Mouse (Mus musculus): ENCODE data around the gene Ppcdc. TPM values are rescaled to one million over a fixed set of nuclear protein-coding genes. Genes with fewer than 3 reads are reported as not detected.

The Ppcdc gene
- polyA plus RNA-seq, 1 experiment from 2014 or later, result 29.5 TPM

DNA sequence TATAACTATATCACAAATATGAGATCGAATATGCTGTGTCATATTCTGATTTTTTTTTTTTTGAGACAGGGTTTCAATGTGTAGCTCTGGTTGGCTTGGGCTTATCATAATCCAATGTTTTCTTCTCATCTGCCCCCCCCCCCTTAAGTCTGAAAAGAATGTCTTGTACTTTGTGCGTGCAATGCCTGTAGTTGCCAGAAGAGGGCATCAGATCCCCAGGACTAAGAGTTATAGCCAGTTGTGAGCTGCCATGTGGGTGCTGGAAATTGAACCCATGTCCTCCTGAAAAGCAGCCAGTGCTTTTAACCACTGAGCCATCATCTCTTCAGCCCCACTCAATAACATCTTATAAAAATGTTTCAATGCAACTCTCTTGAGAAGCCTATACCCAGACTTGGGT is 19.8 kb upstream of the Ppcdc start:
- H3K36me3 ChIP-seq (ENCODE audit: control insufficient read depth, insufficient read depth, low read length), result no peaks in the 10 kb centered on the region; the same call in 1 of the 2 replicates
- WGBS, result 90% methylated on average over 2 of the region's 2 CpGs
- H3K27me3 ChIP-seq (ENCODE audit: control insufficient read depth, insufficient read depth, low read length), result no peaks in the 10 kb centered on the region
- H3K4me3 ChIP-seq (ENCODE audit: low read depth, low read length), result no peak overlapping the region
- ATAC-seq (replicated peaks; ENCODE audit: low FRiP score) (no peak), DNase-seq (ENCODE audit: low spot score) (no peak)
- no peaks in the 10 kb centered on the region for H3K9me3 ChIP-seq (ENCODE audit: control insufficient read depth, low read length)
- H3K4me1 ChIP-seq (replicated peaks; ENCODE audit: control insufficient read depth, insufficient read depth, low read length), result no peaks in the 10 kb centered on the region
- H3K27ac ChIP-seq (ENCODE audit: low read depth, low read length), result no peak overlapping the region
- H3K4me2 ChIP-seq (ENCODE audit: low read depth, low read length, severe bottlenecking), result no peak overlapping the region
- H3K9ac ChIP-seq (ENCODE audit: low read length), result no peak overlapping the region

DNA sequence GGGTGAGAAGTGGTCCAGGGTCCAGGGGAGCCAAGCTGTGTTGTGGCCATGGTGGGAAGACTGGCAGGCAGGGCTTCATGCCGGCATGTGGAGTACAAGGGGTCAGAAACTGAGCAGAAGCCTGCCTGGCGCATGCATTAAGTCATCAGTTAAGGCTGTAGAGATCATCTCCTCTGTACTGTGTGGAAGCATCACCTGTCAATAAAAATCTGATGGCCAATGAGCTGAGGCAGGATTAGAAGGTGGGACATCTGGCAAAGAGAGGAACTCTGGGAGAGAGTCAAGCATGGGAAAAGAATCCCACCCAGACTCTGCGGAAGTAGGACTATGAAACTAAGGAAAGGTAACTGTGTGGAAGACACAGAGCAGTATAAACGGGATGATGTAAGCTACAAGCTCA is 13.6 kb upstream of the Ppcdc start:
- DNase-seq (ENCODE audit: low spot score), result no peak
- WGBS, result 88% methylated on average over 4 of the region's 4 CpGs
- no peaks in the 10 kb centered on the region for H3K4me1 ChIP-seq (replicated peaks; ENCODE audit: control insufficient read depth, insufficient read depth, low read length)

DNA sequence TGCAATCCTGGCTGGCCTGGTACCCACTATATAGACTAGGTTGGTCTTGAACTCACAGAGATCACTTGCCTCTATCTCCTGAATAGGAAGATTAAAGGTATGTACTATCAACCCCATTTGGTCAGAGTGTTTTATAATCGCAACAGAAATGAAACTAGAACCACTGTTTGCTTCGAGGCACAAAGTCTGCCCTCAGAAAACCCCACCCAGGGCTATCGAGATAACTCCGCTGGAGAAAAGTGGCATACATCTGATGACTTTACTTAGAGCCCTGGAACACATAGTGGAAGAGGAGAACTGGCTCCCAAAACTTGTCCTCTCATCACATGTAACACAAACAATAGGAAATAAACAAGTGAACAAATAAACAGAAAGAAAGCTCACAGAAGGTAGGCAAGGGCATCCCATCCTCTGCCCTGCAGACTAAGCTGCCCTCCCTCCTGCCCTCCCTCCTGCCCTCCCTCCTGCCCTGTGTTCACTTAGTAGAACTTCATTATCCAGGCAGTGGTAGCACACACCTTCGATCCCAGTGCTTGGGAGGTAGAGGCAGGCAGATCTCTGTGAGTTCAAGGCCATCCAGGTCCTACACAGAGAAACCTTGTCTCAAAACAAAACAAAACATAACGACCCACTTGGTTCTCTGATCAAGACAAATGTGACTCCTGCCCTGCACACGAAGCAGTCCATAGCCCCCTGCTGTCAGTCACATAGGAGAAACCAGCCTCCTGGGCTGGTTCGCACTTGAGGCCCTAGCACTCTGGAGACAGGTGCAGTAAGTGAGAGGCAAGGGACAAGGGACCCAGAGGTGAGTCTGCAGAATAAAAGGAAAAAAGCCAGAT is 12.9 kb upstream of the Ppcdc start:
- no peaks in the 10 kb centered on the region for H3K9me3 ChIP-seq (ENCODE audit: control insufficient read depth, low read length)
- DNase-seq (ENCODE audit: low spot score), result no peak
- no peak overlapping the region for H3K9ac ChIP-seq (ENCODE audit: low read length)
- ATAC-seq (replicated peaks; ENCODE audit: low FRiP score), result no peak
- no peak overlapping the region for H3K4me2 ChIP-seq (ENCODE audit: low read depth, low read length, severe bottlenecking)
- no peak overlapping the region for H3K27ac ChIP-seq (ENCODE audit: low read depth, low read length)
- no peaks in the 10 kb centered on the region for H3K4me1 ChIP-seq (replicated peaks; ENCODE audit: control insufficient read depth, insufficient read depth, low read length)
- no peaks in the 10 kb centered on the region; the same call in 1 of the 2 replicates for H3K36me3 ChIP-seq (ENCODE audit: control insufficient read depth, insufficient read depth, low read length)
- H3K4me3 ChIP-seq (ENCODE audit: low read depth, low read length), result no peak overlapping the region
- H3K27me3 ChIP-seq (ENCODE audit: control insufficient read depth, insufficient read depth, low read length), result no peaks in the 10 kb centered on the region
- WGBS, result 87% methylated on average over 8 of the region's 8 CpGs

More for the DNA sequence above, 13.6 kb upstream of the Ppcdc start:
- H3K9ac ChIP-seq (ENCODE audit: low read length), result no peak overlapping the region
- ATAC-seq (replicated peaks; ENCODE audit: low FRiP score), result no peak
- H3K36me3 ChIP-seq (ENCODE audit: control insufficient read depth, insufficient read depth, low read length), result no peaks in the 10 kb centered on the region; the same call in 1 of the 2 replicates
- H3K27ac ChIP-seq (ENCODE audit: low read depth, low read length), result no peak overlapping the region
- H3K4me3 ChIP-seq (ENCODE audit: low read depth, low read length), result no peak overlapping the region
- H3K27me3 ChIP-seq (ENCODE audit: control insufficient read depth, insufficient read depth, low read length), result no peaks in the 10 kb centered on the region
- no peaks in the 10 kb centered on the region for H3K9me3 ChIP-seq (ENCODE audit: control insufficient read depth, low read length)
- H3K4me2 ChIP-seq (ENCODE audit: low read depth, low read length, severe bottlenecking), result no peak overlapping the region

DNA sequence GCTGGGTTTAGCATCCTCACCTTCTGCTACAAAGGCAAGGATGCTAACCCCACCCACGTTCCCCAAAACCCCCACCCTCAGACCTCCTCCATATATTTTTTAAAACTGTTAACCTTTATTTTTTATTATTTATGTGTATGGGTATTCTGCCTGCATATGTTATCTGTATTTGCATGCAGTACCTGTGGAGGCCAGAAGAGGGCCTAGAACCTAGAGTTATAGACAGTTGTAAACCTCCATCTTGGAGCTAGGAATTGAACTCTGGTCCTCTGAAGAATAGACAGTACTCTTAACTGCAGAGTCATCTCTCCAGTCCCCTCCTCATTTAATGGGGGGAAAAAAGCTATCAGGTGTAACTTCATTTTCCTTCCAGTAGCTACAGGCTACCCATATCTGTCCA is 9.8 kb upstream of the Ppcdc start:
- H3K27me3 ChIP-seq (ENCODE audit: control insufficient read depth, insufficient read depth, low read length), result no peaks in the 10 kb centered on the region
- no peak for ATAC-seq (replicated peaks; ENCODE audit: low FRiP score)
- WGBS, result 67% methylated on average over 1 of the region's 1 CpGs
- H3K4me3 ChIP-seq (ENCODE audit: low read depth, low read length), result no peak overlapping the region
- H3K9ac ChIP-seq (ENCODE audit: low read length), result no peak overlapping the region
- no peaks in the 10 kb centered on the region for H3K4me1 ChIP-seq (replicated peaks; ENCODE audit: control insufficient read depth, insufficient read depth, low read length)
- H3K36me3 ChIP-seq (ENCODE audit: control insufficient read depth, insufficient read depth, low read length), result no peaks in the 10 kb centered on the region; the same call in 1 of the 2 replicates
- DNase-seq (ENCODE audit: low spot score), result no peak
- no peak overlapping the region for H3K4me2 ChIP-seq (ENCODE audit: low read depth, low read length, severe bottlenecking)
- no peak overlapping the region for H3K27ac ChIP-seq (ENCODE audit: low read depth, low read length)
- no peaks in the 10 kb centered on the region for H3K9me3 ChIP-seq (ENCODE audit: control insufficient read depth, low read length)

DNA sequence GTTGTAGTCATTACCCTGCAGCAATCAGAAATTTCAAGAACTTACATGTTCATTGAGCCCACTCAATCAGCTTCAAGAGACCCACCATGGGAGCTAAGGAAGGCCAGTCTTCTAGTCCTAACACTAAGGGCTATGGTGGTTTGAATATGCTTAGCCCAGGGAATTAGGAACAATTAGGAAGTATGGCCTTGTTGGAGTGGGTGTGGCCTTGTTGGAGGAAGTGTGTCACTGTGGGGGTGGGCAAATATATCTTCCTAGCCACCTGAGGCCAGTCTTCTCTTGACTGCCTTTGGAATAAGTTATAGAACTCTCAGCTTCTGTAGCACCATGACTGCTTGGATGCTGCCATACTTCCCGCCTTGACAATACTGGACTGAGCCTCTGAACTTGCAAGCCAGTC is 696 bp upstream of the Ppcdc start:
- no peak for ATAC-seq (replicated peaks; ENCODE audit: low FRiP score)
- no peak overlapping the region for H3K4me3 ChIP-seq (ENCODE audit: low read depth, low read length)
- no peak for DNase-seq (ENCODE audit: low spot score)
- H3K4me2 ChIP-seq (ENCODE audit: low read depth, low read length, severe bottlenecking), result no peak overlapping the region
- 100% methylated on average over 1 of the region's 1 CpGs for WGBS
- no peaks in the 10 kb centered on the region; the same call in 1 of the 2 replicates for H3K36me3 ChIP-seq (ENCODE audit: control insufficient read depth, insufficient read depth, low read length)
- no peak overlapping the region for H3K27ac ChIP-seq (ENCODE audit: low read depth, low read length)
- H3K9ac ChIP-seq (ENCODE audit: low read length), result no peak overlapping the region
- no peaks in the 10 kb centered on the region; the same call in 1 of the 2 replicates for H3K4me1 ChIP-seq (replicated peaks; ENCODE audit: control insufficient read depth, insufficient read depth, low read length)
- no peaks in the 10 kb centered on the region for H3K9me3 ChIP-seq (ENCODE audit: control insufficient read depth, low read length)
- no peaks in the 10 kb centered on the region for H3K27me3 ChIP-seq (ENCODE audit: control insufficient read depth, insufficient read depth, low read length)

DNA sequence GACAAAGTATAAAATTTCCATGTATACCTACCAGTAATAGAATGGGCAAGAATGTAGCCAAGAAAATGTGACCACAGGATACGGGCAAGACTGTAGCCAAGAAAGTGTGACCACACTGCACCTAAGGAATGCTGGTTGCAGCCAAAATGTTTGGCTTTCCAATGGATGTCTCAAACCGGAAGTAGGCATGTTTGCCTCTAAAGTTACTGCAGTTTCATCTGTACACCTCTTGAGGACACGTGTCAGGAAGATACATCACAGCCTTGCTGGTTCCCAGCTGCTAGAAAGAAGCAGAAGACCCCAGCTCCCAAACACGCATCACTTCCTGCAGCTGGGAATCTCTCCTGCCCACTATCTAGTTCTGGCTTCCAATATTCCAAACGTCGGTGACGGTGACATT is 841 bp downstream of the Ppcdc start:
- Histone ChIP-seq H3K4me1 (replicated peaks; ENCODE audit: control insufficient read depth, insufficient read depth, low read length) (no peaks in the 10 kb centered on the region; the same call in 1 of the 2 replicates), H3K4me3 (ENCODE audit: low read depth, low read length) (peak overlapping the region; percentile 44), H3K27me3 (ENCODE audit: control insufficient read depth, insufficient read depth, low read length) (no peaks in the 10 kb centered on the region), H3K4me2 (ENCODE audit: low read depth, low read length, severe bottlenecking) (peak overlapping the region; percentile 60), H3K9ac (ENCODE audit: low read length) (peak overlapping the region; percentile 78), H3K9me3 (ENCODE audit: control insufficient read depth, low read length) (no peaks in the 10 kb centered on the region), H3K27ac (ENCODE audit: low read depth, low read length) (no peak overlapping the region), H3K36me3 (ENCODE audit: control insufficient read depth, insufficient read depth, low read length) (no peaks in the 10 kb centered on the region; the same call in 1 of the 2 replicates)
- WGBS, result 64% methylated on average over 7 of the region's 7 CpGs
- ATAC-seq (replicated peaks; ENCODE audit: low FRiP score) (no peak), DNase-seq (ENCODE audit: low spot score) (no peak)

DNA sequence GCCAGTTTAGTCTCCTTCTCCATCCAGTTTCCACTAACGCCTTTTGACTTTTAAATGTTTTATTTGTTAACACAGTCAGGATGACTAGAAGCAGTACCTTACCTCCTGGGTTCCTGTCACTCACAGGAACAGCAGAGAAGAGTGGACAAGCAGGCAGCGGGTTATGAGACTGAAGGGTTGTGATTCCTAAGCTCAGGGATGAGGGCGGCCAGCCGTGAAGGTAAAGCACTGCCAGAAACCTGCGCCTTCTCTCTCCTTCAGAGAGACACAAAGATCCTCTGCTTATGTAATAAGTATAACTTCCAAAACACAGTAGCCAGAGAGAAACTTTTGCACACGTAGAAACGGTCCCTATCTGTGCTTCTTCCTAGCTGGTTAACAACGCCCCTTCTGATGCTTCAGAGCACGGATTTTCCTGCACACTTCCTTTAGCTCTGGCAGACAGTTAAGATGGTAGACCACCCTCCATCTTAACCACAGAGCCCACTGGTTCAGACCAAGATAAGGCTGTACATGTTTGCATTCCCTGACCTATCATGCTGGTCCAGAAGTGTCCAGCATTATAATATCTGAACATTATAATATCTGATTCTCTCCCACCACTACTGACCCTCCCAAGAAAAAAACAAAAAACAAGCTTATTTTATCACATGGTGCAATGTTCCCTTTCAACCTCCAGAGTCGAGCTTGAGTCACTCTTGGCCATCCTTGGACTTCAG is 1.9 kb downstream of the Ppcdc start:
- ATAC-seq (replicated peaks; ENCODE audit: low FRiP score), result no peak
- no peak for DNase-seq (ENCODE audit: low spot score)
- peaks cover 2% of the 10 kb centered on the region; the same call in 1 of the 2 replicates for H3K4me1 ChIP-seq (replicated peaks; ENCODE audit: control insufficient read depth, insufficient read depth, low read length)
- H3K4me2 ChIP-seq (ENCODE audit: low read depth, low read length, severe bottlenecking), result no peak overlapping the region
- no peak overlapping the region for H3K27ac ChIP-seq (ENCODE audit: low read depth, low read length)
- no peaks in the 10 kb centered on the region; the same call in 1 of the 2 replicates for H3K36me3 ChIP-seq (ENCODE audit: control insufficient read depth, insufficient read depth, low read length)
- no peak overlapping the region for H3K4me3 ChIP-seq (ENCODE audit: low read depth, low read length)
- H3K9ac ChIP-seq (ENCODE audit: low read length), result no peak overlapping the region
- WGBS, result 81% methylated on average over 10 of the region's 10 CpGs
- no peaks in the 10 kb centered on the region for H3K9me3 ChIP-seq (ENCODE audit: control insufficient read depth, low read length)
- H3K27me3 ChIP-seq (ENCODE audit: control insufficient read depth, insufficient read depth, low read length), result no peaks in the 10 kb centered on the region

DNA sequence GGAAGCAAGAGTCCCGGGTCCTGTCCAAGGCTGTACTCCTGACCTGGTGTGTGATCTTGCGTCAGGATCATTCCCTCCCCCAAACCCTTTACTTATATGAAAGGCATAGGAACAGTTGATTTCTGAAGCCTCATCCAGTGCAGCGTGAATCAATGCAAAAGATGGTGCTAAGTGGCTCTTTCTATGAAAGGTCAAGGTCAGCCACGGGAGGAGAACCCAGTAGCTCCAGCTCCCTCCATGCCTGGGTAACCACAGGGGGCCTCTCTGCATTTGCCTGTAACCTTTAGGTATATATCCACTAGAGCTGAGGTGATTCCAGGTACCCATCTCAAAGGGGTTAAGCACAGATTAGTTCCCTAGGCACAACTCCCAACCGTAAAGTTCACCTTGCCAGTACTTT is 3.8 kb downstream of the Ppcdc start:
- H3K9ac ChIP-seq (ENCODE audit: low read length), result no peak overlapping the region
- no peak for DNase-seq (ENCODE audit: low spot score)
- H3K4me2 ChIP-seq (ENCODE audit: low read depth, low read length, severe bottlenecking), result no peak overlapping the region
- H3K4me3 ChIP-seq (ENCODE audit: low read depth, low read length), result no peak overlapping the region
- H3K27ac ChIP-seq (ENCODE audit: low read depth, low read length), result no peak overlapping the region
- H3K9me3 ChIP-seq (ENCODE audit: control insufficient read depth, low read length), result no peaks in the 10 kb centered on the region
- no peaks in the 10 kb centered on the region for H3K36me3 ChIP-seq (ENCODE audit: control insufficient read depth, insufficient read depth, low read length)
- no peak for ATAC-seq (replicated peaks; ENCODE audit: low FRiP score)
- 87% methylated on average over 5 of the region's 5 CpGs for WGBS
- peaks cover 4% of the 10 kb centered on the region for H3K4me1 ChIP-seq (replicated peaks; ENCODE audit: control insufficient read depth, insufficient read depth, low read length)
- H3K27me3 ChIP-seq (ENCODE audit: control insufficient read depth, insufficient read depth, low read length), result no peaks in the 10 kb centered on the region

Data from forebrain, embryonic 11.5 days (tissue).